Mouse (Mus musculus) CD4-positive, CD25-positive, alpha-beta regulatory T cell, adult 4 months (primary cell): ENCODE measurements at regions not wholly inside any gene's neighbourhood (a gene's known extent, or its start where the extent isn't known, plus 50 kb on each side); places are given as distances from the start of the nearest gene placed in this dataset.

Experiments
- ATAC-seq: one replicate; pipeline ENCODE4 v1.8.0; 2017

- ATAC-seq = no peak
Measured at GRCm38 (mm10) chr1:43247609-43248008, 50.8 kb upstream of the Fhl2 start.

- no peak for ATAC-seq
Measured at GRCm38 (mm10) chr1:43250281-43250680, 53.5 kb upstream of the Fhl2 start.

- ATAC-seq = no peak
Measured at GRCm38 (mm10) chr1:43251356-43251755, 54.6 kb upstream of the Fhl2 start.

DNA sequence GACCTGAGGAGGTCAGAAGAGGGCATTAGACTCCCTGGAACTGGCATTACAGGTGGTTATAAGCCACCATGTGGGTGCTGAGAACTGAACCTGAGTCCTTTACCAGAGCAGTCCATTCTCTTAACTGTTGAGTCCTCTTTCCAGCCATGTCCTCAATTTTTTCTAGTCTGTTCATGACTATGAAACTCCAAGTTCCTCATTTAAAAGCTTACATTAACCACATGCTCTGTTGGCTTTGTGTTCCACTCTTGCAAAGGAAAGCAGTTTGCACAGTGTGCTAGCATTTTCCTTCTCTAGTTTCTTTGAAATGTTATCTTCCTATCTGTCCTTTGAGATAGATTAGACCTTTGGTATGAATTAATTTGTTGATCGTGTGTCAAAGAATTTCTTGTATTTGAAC is 57.3 kb upstream of the Fhl2 start:
- no peak for ATAC-seq

- ATAC-seq = no peak
Measured at GRCm38 (mm10) chr1:43256078-43256477, 59.3 kb upstream of the Fhl2 start.

GRCm38 (mm10) chr1:43257909-43258308 is 61.1 kb upstream of the Fhl2 start:
- ATAC-seq = no peak

DNA sequence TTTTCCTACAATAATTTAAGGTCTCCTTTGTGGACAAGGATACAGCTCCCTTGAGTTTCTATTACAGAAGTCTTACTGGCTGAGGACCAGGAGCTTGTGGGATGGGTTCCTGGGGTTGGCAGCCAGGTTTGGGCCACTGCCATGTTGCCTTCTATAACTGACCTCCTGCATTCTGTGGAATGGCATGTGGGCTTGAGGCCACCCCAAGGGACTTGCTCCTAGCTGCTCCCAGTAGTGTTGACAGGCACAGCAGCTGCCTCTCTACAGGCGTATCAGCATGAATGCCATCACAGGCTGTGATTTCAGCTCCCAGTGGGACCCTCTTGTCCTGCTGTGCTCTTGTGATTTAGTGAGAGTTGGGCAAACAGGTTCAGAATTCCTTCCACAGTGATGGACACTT is 63.1 kb upstream of the Fhl2 start:
- no peak for ATAC-seq

DNA sequence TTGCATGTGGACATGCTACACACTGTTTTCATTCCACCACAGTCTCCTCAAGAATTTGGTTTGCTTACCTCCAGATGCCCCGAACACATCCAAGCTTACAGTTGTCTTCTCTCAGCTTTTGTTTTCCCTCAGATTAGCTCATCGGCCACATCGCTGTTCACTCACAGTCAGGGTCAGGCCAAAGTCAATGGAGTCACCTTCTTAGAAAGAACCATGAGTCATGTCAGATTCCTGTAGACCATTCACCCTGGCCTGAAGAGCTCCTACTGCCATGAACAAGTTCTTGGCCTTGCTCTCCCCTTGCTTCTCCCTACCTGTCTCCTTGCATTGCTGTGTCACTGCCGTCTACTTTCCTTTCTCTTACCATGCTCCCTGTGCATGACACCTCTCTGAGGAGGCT is 63.7 kb upstream of the Fhl2 start:
- ATAC-seq = no peak

DNA sequence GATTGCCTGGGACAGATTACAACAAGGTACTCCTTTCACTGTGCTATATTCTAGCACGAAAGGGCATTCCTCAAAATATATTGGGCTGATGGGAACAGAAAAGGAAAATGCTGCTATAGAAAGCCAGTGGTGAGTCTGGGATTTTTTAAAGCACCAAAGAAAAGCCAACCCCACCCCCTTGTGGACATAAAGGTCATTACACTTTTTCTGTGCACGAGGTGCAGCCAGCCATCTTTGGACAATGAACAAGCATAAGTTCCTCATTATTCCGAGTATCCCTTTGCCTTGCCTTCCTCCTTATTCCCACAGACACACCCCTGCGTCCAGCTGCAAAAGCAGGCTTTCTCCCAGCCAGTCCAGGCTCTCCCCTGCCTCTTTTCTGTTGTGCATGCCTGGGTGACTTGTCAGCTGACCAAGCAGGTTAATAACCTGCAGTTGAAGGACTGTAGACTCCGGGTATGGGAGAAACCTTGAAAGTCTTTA is 67.7 kb upstream of the Fhl2 start:
- peak; percentile 86 for ATAC-seq

DNA sequence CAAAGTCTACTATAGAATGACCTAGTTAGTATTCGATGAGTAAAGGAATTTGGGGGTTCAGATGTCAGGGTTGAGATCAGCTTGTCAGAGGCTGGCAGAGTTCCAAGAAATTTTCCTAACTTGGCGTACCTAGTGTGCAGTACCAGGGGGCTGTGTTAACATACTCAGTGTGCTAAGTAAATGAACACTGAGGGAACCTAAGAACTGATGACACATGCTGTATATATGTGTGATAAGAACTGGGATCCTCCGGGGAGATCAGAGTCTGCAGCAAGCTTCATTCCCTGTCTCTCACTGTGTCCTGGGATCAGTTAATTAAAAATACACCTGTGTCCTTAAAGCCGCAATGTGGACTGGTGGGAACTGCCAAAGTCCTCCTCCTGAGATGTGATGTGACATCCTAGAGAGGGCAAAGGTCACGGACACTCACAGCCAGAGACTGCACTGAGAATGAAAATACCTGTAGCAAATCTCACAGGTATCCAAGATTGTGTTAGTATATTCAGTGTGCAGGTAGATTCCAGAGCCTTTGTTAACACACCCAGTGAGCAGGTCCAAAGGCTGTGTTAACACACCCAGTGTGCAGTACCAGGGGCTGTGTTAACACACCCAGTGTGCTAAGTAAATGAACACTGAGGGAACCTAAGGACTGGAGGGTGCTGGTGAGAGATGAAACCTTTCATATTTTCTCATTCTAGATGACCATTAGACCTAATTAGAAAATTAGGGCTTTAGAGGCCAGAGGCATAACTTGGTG is 69.1 kb upstream of the Fhl2 start:
- no peak for ATAC-seq

DNA sequence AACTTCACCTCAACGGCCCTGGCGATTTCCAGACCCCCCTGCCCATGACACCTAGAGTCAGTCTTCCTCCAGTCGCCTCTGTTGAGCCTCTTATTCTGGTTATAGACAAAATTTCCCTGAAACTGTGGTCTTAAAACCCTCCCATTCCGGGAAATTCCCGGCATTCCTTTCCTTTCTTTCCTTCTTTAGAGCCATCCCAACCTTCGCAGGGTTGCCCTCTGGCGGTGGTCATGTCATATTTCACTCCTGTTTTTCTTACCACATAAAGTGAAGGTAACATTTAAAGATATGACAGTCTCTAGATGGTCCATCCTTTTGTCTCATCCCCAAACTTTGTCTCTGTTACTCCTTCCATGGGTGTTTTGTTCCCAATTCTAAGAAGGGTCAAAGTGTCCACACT is 72.9 kb upstream of the Fhl2 start:
- no peak for ATAC-seq

- ATAC-seq = no peak
Measured at GRCm38 (mm10) chr1:43273236-43273868, 76.6 kb upstream of the Fhl2 start.

DNA sequence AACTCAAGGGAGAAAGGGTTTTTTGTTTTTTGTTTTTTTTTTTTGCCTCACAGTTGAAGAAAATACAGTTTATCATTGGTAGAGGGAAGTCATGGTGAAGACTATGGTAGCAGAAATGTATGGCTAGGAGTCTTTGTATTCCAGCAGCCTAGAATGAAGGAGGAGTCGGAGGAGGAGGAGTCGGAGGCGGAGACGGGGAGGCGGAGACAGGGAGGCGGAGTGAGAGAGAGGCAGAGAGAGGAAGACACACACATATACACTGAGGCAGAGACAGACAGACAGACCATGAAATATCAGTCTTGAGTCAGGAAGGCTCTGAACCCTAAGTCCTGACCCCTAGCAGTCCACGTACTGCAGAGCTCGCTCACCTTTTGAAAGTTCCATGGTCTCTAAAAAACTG is 95.0 kb upstream of the Fhl2 start:
- ATAC-seq = no peak

GRCm38 (mm10) chr1:43292561-43292960 is 95.8 kb upstream of the Fhl2 start:
- no peak for ATAC-seq

DNA sequence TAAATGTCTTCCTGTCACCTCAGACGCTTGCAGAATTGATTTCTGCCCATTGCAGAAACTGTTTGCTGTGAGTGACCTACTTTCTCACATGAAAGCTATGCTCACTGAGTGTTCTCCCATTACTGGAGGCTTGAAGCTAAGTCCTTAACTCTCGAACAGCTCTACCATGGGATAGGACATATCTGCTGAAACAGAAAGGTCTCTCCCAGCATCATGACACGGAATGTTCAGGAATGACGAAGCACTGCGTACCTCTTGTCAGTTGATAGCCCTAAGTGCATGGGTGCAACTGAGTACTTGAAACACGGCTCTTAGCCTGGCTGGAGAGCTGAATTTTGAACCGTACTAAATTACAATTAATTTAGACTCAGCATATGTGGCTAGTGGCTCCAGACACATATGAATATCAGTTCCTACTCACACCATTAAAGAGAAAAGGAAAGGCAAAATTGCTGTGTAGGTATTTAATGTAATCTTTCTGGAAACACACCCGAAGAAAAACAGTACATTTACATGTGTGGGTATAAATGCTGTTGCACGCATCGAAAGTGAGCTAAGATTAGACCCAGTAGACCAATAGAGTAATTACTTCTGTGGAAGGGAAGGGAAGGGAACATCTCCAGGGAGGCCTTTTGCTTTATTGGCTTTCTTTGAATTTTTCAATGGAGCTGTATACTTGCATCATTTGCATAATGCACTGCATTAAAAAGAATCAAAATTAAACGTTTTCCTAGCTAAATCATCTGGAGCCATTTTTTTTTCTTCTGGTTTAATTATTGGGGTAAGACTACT is 97.6 kb upstream of the Fhl2 start:
- ATAC-seq = no peak

DNA sequence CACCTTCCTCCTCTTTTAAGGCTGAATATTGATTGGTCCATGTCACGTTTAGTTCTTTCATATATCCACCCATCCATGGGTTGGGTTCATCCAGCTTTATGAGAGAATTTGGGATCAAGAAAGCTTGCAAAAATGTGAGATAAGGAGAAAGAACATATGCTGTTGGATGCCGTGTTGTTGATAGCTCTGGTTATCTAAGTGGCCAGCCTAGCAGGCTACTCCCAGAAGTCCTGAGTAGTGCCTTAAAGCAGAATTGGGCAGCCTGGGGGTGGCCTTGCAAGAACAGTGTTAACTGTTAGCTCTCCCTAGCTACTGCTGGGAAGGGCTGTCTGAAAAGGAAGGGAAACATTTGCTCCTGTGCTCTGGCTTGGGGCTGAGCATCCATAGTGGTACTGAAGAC is 100.8 kb upstream of the Fhl2 start:
- ATAC-seq = no peak

DNA sequence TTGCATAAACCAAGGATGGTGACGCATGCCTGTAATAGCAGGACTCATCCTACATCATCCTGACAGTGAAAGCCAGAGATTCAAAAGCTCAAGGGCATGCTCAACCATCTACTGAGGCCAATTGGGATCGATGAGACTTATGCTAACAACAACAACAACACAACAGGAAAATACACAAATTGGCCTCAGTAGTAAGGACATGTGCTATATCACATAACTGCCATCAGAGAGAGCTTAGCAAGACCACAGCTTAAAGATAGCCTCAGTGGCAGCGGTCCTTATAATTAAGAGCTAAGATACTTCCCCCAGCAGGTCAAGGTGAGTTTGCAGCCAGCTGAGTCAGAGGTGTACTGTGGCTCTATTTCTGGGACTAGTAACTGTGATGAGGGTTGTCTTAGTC is 102.0 kb upstream of the Fhl2 start:
- ATAC-seq = no peak

DNA sequence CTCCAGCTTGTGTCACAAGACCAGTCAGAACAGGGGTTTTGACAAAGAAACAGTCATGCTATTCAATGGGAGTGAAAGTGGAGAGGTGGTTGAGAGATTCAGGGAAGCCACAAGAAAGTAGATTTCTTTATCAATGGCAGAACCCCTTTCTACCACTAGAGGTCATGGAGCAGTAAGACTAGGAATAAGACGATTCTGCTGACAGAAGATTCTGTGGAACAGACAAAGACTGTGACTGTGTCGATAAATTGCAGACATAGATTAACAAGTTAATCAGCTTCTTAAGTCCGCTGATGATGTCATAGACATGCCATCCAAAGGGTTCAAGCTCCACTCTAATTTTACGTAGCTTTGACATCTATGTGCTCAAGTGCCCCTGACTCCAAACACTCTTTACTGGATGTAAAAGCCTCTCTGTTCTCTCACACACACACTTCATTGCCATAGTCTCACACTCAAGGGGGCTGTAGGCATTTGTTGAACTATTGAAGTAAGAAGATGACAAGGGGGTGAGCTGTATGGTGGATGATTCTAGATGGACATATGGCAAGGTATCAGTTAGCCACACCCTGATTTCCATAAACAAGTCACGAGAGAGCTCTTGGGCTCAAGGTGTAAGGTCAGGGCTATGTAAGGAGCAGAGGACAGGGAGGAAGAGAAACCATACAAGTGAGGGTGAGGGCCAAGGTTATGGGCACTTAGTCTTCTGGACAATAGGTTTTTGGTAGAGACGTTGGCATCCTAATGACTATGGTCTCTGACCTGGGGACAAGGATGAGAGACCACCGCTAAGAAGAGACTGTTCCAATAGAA is 102.9 kb upstream of the Fhl2 start:
- ATAC-seq = peak; percentile 98

- no peak for ATAC-seq
Measured at GRCm38 (mm10) chr1:43300676-43301075, 103.9 kb upstream of the Fhl2 start.

- ATAC-seq = no peak
Measured at GRCm38 (mm10) chr1:43301866-43302571, 105.2 kb upstream of the Fhl2 start.

GRCm38 (mm10) chr1:43302657-43303056 is 105.9 kb upstream of the Fhl2 start:
- no peak for ATAC-seq
